Mouse (Mus musculus): ENCODE results near the gene Pik3ip1. TPM values are rescaled to one million over a fixed set of nuclear protein-coding genes. Genes with fewer than 3 reads are reported as not detected.

Gene Pik3ip1
- total RNA-seq, 2 experiments from 2014 or later, result 14.9 to 18.2 TPM

DNA sequence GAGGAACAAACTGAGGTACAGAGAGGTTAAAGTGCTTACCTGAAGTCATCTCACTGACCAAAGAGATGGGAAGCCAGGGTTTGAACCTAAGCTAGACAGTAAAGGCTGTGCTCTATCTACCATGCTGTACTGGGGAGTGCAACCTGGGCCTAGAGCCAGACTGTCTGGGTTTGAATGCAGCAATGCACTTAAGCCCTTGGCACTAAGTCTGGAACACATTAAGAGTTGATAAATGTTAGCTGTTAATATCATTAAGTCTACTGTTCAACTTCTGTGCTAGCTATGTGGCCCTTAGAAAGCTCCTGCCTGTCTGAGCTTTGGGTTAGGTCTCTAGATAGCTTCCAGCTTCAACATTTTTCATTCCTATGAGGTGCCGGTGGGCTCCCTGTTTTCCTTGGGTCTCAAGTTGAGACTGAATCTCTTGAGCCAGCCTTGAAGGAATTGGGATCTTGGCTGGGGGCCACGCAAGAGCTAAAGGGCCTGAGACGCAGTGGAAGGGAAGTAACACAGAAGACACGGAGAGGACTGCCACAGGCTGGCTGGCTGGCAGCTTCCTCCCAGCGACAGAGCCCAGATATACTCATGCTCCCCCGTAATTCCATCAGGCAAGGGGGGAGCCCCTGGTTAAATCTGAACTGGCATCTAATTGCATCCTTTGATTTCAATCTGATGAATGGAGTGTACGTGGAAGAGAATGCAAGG is 43.5 kb downstream of the Pik3ip1 start:
- peak in 1 of 2 experiments; percentile 22 for DNase-seq (ENCODE audit: low spot score in 2 of 2)

DNA sequence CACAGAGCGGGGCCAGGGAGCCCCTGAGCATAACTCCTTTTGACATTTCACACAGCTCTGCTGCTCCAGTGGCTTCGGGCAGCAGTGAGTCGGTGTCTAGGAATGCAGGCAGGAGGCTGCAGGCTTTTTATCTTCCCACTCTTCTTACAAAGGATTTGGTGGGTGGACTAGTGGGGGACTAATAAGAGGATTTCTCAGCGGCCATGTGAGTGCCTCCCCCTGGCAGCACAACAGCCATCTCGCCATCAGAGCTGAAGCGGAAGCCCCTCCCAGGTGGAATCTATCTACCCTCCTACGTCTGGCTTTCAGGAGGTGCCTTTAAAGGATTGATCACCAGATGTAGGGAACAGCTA is 44.1 kb downstream of the Pik3ip1 start:
- no peak for DNase-seq (ENCODE audit: low spot score in 2 of 2)

DNA sequence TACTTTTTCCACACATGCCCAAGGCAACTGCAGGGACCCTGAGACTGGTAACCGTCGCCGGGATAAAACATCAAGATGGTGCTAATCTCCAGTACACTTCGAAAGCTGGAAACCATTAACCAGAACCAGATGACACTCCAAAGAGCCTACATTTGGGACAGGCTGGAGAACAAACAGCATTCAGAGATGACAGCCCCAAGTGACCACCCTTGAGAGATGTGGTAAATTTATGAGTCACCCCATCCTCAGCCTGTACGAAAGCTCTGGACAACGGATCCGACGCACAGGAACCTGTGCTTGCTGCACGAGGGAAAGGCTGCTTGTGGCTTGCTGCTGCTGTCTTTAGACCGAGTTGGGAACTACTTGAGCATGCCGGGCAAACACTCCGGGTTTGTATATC is 44.5 kb downstream of the Pik3ip1 start:
- DNase-seq (ENCODE audit: low spot score in 2 of 2), result no peak

DNA sequence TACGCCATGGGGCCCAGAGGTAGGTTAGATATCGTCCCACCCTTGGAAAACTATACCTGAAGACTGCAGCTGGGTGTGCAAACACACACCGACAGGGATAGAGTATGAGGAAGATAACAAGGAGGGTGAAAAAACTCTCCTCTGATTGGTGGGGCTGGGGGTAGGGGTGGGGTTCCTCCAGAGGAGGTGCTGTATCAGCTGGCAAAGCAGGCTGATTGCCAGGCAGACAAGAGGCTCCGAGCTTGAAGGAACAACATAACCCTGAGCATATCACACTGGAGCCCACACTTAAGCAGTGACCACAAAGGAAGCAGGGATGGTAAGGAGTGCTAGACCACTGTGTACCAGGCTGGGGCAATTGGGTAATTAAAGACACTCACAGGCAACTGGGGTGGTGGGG is 49.2 kb downstream of the Pik3ip1 start:
- no peak for DNase-seq (ENCODE audit: low spot score in 2 of 2)

DNA sequence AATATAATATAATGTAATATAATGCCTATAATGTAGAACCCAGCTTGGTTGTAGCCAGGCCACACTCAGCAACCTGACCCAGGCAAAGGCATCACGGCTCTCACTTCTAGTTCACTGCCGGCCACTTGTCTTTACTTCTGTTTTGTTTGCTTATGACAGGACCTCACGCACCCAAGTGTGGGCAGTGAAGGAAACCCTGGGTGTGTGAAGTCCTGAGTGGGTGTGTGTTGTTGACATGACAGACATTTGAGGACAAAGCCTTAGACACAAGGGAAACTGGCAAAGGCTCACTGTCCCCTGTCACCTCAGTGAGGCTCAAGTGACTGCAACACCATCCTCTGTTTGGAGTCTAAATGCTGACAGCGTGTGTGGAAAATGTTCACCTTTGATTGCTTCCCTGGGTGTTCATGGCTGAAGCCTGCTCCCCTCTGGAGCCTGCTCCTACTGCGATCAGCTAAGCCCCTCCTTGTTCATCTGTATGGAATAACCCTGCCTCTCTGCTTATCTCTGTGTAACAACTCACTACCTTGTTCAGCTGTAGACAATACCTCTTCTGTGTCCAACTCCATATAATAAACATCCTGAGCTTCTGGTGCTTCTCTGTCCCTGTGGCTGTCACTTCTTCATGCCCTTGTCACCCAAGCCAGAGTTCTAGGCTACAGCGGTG is 51.1 kb downstream of the Pik3ip1 start:
- no peak for DNase-seq (ENCODE audit: low spot score in 2 of 2)

DNA sequence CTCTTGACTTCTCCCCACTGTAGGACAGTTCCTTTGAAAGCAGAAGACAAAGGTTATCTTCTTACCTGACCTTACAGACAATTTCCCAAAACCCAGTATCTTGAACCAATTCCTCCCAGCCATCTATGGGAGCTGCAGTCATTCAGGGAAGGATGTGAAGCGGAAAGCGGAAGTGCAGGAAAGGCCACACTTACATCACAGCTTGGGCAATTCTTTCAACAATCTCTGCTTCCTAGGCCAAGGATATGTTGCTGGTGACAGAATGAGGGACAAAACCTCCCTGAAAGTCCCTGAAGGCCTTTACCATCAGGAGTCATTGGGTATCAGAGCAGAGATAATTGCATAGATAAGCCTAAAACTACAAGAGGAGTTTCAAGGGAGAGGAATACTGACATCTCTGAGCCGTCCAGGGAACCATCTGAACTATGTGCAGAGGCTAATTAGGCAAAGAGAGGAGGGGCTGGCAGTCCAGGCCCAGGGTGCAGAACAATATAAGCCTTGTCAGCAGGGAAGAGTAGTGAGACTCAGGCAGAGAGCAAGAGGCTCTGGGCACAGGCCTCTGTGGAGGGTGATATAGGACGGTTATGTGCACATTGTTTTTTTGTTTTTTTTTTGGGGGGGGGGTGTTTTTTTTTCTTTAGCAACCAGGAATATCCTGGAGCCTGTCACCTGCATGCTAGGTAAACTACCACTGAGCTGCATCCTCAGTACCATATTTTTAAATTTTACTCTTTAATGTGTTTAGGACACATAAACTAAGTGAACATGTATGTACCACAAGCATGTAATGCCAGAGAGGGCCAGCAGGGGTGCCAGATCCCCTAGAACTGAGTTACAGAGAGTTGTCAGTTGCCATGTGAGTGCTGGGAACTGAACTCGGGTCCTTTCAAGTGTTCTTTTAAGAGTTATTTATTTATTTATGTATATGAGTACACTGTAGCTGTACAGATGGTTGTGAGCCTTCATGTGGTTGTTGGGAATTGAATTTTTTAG is 52.7 kb downstream of the Pik3ip1 start:
- DNase-seq (ENCODE audit: low spot score in 2 of 2), result no peak

DNA sequence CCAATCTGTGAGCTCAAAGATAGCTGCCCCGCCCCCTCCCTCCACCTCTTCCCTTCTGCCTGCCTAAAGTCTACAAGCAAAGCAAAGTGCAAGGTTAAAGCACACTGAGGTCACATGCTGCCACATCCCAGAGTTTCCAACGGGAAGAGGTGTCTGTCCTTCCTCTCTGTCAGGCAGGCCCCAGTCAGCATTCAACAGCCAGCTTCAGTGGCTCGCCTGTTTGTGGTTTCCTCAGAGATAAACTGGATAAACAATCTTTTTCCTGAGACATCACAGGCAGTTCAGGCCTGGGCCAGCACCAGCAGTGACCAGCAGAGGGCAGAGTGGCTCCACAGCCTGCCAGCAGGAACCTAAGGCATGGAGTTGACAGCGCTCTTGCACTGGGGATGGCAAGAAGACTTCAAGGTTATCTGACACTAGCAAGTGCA is 56.8 kb downstream of the Pik3ip1 start:
- peak; percentile 80 to 83 for DNase-seq (ENCODE audit: low spot score in 2 of 2)

DNA sequence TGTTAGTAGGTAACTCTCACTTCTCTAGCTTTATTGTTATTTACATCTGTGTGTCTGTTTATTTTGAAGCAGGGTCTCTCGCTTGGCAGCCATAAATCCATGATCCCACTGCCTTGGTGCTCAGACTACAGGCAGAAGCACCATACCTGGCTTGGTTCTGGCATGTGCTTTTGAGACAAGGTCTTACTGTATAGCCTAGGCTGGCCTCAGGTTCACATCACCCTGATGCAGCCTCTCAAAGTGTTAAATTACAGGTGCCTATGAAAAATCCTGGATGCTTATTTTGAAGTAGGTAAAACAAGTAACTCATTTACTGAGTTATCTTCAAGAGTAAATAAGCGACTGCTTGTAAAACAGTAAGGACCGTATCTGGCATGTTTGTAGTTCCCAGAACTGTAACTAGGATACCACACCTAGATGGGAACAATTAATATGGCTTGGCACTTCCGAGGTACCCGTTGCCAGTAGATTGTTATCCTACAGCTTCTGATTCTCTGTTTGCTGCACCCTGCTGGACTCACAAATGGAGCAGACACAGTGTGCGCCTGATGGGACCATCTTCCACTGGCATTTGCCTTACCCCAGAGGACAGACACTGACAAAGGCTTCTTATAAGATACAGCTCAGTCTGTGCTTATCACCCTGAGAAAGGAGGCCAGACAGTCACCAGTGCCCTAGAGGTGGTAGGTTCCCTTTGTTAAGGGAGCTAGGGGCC is 57.4 kb downstream of the Pik3ip1 start:
- DNase-seq (ENCODE audit: low spot score in 2 of 2), result no peak

DNA sequence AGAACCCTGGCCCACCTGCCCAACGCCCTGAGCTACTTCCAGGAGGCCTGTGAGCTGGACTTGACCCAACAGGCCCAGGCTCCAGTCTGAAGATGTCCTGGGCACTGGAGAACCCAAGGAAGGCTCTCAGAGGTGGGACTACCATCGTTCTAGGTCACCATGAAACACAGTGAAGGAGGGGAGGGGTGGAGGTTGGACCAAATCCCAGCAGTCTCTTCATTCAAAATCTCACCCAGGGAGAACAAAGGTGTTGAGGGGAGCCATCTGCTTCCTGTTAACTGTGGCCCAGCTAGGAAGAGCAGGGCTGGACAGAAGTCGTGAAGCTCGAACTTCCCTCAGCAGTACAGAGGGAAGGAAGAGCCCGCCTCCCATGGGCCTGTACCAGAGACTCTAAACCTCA is 59.8 kb downstream of the Pik3ip1 start:
- no peak for DNase-seq (ENCODE audit: low spot score in 2 of 2)

DNA sequence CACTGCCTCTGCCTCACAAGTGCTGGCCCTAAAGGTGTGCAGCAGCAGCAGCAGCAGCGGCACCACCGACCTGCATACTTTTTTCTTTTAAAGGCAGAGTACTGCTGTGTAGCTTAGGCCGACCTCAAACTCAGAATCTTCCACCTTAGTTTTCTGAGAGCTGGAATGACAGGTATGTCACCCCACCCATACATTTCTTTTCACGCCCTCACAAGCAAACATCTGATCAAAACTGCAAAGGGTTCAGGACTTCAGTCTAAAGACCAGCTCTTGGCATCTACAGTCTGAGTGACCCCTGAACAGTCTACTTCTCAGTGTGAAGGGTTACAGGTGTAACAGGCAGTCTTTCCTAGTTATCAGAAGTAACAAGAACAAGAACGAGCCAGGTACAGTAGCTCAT is 60.6 kb downstream of the Pik3ip1 start:
- DNase-seq (ENCODE audit: low spot score in 2 of 2), result no peak

DNA sequence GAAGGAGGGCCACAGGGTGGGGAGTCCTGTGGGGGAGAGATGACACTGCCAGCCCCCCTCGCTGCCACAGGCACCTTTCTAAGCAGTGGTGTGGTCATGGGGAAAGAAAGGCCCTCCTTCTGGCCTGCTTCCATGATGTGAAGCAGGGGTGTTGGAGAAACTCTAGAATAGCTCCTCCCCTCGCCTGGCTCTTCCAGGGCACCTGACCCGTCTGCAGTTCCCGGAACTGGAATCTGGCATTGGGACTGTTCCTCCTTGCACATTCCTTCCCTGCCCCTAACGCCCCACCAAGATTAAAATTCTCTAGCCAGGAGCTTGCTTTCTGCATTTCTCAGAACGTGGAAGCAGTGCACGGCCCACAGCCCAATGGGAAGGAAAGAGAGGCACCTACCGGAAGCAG is 62.3 kb downstream of the Pik3ip1 start:
- DNase-seq (ENCODE audit: low spot score in 2 of 2), result no peak

Other genes starting within 250 kb of the Pik3ip1 start
- 10 to 100 TPM; 39.0 to 41.7 TPM for gene Sfi1, start 136.9 kb upstream of the Pik3ip1 start, total RNA-seq (2021)
- gene Eif4enif1, start 128.0 kb upstream of the Pik3ip1 start, total RNA-seq (2021), result 10 to 100 TPM; 45.8 to 53.6 TPM
- 10 to 100 TPM; 63.9 to 64.1 TPM for gene Drg1, start 64.0 kb upstream of the Pik3ip1 start, total RNA-seq (2021)
- 10 to 100 TPM; 31.8 to 31.9 TPM for gene Patz1, start 41.5 kb upstream of the Pik3ip1 start, total RNA-seq (2021)
- 10 to 100 TPM; 23.6 to 28.2 TPM for gene Limk2, start 78.8 kb downstream of the Pik3ip1 start, total RNA-seq (2021)
- 10 to 100 TPM; 24.2 to 26.5 TPM for gene Rnf185, start 122.0 kb downstream of the Pik3ip1 start, total RNA-seq (2021)
- gene Pla2g3, start 157.9 kb downstream of the Pik3ip1 start, total RNA-seq (2021), result under 1 TPM in 1 of 2 experiments, not detected in 1; 0.10 TPM
- gene Inpp5j, start 174.4 kb downstream of the Pik3ip1 start, total RNA-seq (2021), result 1 to 10 TPM in 1 of 2 experiments, under 1 TPM in 1; 0.65 to 1.5 TPM
- gene Selenom, start 184.3 kb downstream of the Pik3ip1 start, total RNA-seq (2021), result 10 to 100 TPM; 85.5 to 88.7 TPM
- 100 to 1,000 TPM; 283 to 313 TPM for gene Smtn, start 210.2 kb downstream of the Pik3ip1 start, total RNA-seq (2021)